Mouse (Mus musculus) inflammation-experienced regulatory T-cells (primary cell): ENCODE data around the gene Gm7324. TPM values are rescaled to one million over a fixed set of nuclear protein-coding genes. Genes with fewer than 3 reads are reported as not detected.

ENCODE experiments used
- polyA plus RNA-seq, 2 experiments: library from polyadenylated mRNA; unstranded; fragments of 100-300 nt; shearing (Covaris generic); gene quantifications; one replicate each; pipeline ENCODE4 v1.2.1; 2017

Gene Gm7324
- polyA plus RNA-seq: 10 to 100 TPM in 1 of 2 experiments, 1 to 10 TPM in 1; 1.7 to 11.6 TPM

GRCm38 (mm10) chr14:43697621-43698020 lies at the start of gene Gm7324:
TSS of gene Gm7324 (plus strand) at chr14:43697828.

GRCm38 (mm10) chr14:43677099-43677498 lies 20.5 kb upstream of the Gm7324 start, which contains the start of gene Gm8165:
TSS of gene Gm8165 (minus strand) at chr14:43677199.

GRCm38 (mm10) chr14:43727385-43727784 lies 29.8 kb downstream of the Gm7324 start, which contains the start of gene Gm16506:
TSS of gene Gm16506 (minus strand) at chr14:43727485.

GRCm38 (mm10) chr14:43747566-43747965 lies 49.9 kb downstream of the Gm7324 start, which contains the start of gene Gm6526:
TSS of gene Gm6526 (plus strand) at chr14:43747866.

Other genes with a start within 250 kb of the Gm7324 start
- under 1 TPM in 1 of 2 experiments, not detected in 1; 0.43 TPM for gene Gm5799, start 154.3 kb upstream of the Gm7324 start, polyA plus RNA-seq
- under 1 TPM in 1 of 2 experiments, not detected in 1; 0.89 TPM for gene Gm17654, start 118.7 kb upstream of the Gm7324 start, polyA plus RNA-seq
- not detected for gene Gm10375, start 89.8 kb upstream of the Gm7324 start, polyA plus RNA-seq
- under 1 TPM in 1 of 2 experiments, not detected in 1; 0.51 TPM for gene Gm8165, start 20.6 kb upstream of the Gm7324 start, polyA plus RNA-seq
- not detected for gene Gm16506, start 29.7 kb downstream of the Gm7324 start, polyA plus RNA-seq
- gene Gm6526, start 50.0 kb downstream of the Gm7324 start, polyA plus RNA-seq: not detected
- not detected for gene Gm8180, start 86.9 kb downstream of the Gm7324 start, polyA plus RNA-seq
- not detected for gene Ear1, start 177.7 kb downstream of the Gm7324 start, polyA plus RNA-seq
- not detected for gene Ear10, start 225.7 kb downstream of the Gm7324 start, polyA plus RNA-seq
- gene Gm8113, start 227.6 kb downstream of the Gm7324 start, polyA plus RNA-seq: under 1 TPM; 0.12 to 0.33 TPM